Comparison of ENCODE assay signal across 8 mouse cellular contexts in the genomic region with DNA sequence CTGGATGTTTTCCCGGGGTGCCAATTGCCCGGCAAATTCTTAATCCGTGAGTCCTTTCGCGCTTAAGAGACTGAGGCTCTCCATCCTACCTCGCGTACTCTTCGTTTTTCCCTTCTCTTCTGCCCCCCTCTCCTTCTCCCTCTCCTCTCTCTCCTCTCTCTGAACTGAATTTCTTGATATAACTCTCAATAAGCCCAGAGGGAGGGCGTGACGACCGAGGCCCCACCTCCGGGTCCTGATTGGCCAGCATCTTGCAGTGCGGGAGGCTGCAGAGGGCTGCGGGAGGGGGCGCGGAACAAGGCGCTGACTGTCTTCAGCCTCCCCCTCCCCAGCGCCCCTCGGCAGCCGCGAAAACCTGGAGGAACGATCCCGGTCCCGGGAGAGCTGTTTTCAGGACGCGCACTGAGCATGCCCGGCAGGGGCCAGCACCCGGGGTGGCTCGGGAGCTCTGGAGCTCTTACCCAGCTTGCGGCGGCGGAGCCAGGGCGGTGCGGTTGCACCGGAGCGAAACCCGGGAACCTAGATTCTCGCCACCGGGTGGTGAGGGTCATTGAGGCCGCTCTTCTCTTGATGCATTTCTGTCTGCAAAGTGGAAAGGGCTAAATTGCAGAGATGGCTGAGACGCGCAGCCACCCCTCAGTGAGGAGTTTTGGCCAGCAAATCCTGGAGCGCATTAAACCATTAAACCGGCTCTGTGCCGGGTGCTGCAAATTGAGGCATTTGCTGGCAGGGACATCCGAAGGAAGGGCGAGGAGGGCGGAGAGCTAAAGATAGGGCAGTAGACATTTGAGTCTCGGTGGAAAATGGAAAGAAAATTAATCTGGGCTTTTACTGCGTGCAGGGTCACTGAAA. TPM values are rescaled to one million over a fixed set of nuclear protein-coding genes. Genes with fewer than 3 reads are reported as not detected.
DNase-seq lines count a peak whose midpoint lies in the region; ATAC-seq and TF ChIP-seq lines count a peak whose summit lies in the region.

TSS of gene Pcdh9 (minus strand) at position 161 of the 852 bp plus-strand sequence.

- H3K36me3 ChIP-seq in hindbrain, embryonic 13.5 days: peaks cover 9% of the 10 kb centered on the region; the same call in 1 of the 2 replicates
- no peaks in the 10 kb centered on the region for H3K36me3 ChIP-seq in lung, postnatal 0 days (ENCODE audit: insufficient read depth, low read length)

- no peaks in the 10 kb centered on the region for H3K9me3 ChIP-seq in hindbrain, embryonic 13.5 days
- no peaks in the 10 kb centered on the region for H3K9me3 ChIP-seq in lung, postnatal 0 days (ENCODE audit: low read length)

- peak within 1 kb of the TSS; percentile 58 for H3K4me3 ChIP-seq in hindbrain, embryonic 13.5 days
- peak within 1 kb of the TSS; percentile 53 for H3K4me3 ChIP-seq in lung, postnatal 0 days (ENCODE audit: low read depth, low read length)

- TF ChIP-seq EP300 in lung, postnatal 0 days (IDR thresholded peaks at IDR 0.05): no peak

- peak; percentile 99 for ATAC-seq in hindbrain, embryonic 13.5 days (ENCODE audit: low FRiP score)
- ATAC-seq in lung, postnatal 0 days: peak; percentile 95
- no peak for ATAC-seq in monocyte, adult 5-6 weeks (replicated peaks; ENCODE audit: insufficient number of reproducible peaks, low FRiP score, low TSS enrichment, poor library complexity, severe bottlenecking)

- peak within 1 kb of the TSS; percentile 93 for H3K27ac ChIP-seq in hindbrain, embryonic 13.5 days
- H3K27ac ChIP-seq in lung, postnatal 0 days (ENCODE audit: low read length): no peak within 1 kb of the TSS

- no peaks in the 10 kb centered on the region for H3K27me3 ChIP-seq in hindbrain, embryonic 13.5 days
- no peaks in the 10 kb centered on the region for H3K27me3 ChIP-seq in lung, postnatal 0 days (replicated peaks; ENCODE audit: insufficient read depth, low read length)

- DNase-seq in WW6 (ENCODE audit: low read depth, low spot score): peak; percentile 61
- peak; percentile 97 for DNase-seq in cerebellum, postnatal 25 days
- peak; percentile 98 to 99 for DNase-seq in frontal cortex, postnatal 36 days (ENCODE audit: low spot score in 2 of 2)
- peak; percentile 94 to 95 for DNase-seq in layer of hippocampus, postnatal 25 days (ENCODE audit: extremely low spot score in 1 of 2, low spot score in 1 of 2)
- peak; percentile 82 for DNase-seq in lung, postnatal 0 days (ENCODE audit: low spot score)
- DNase-seq in right cerebral cortex, adult 18-20 months: peak; percentile 99

- H3K9ac ChIP-seq in hindbrain, embryonic 13.5 days: peak within 1 kb of the TSS; percentile 78
- H3K9ac ChIP-seq in lung, postnatal 0 days (replicated peaks; ENCODE audit: low read depth): no peak within 1 kb of the TSS

- H3K4me2 ChIP-seq in hindbrain, embryonic 13.5 days: peak within 1 kb of the TSS; percentile 78
- H3K4me2 ChIP-seq in lung, postnatal 0 days (replicated peaks; ENCODE audit: low read depth, low read length): peak within 1 kb of the TSS; percentile 85

- H3K4me1 ChIP-seq in hindbrain, embryonic 13.5 days (replicated peaks): peaks cover 50% of the 10 kb centered on the region
- H3K4me1 ChIP-seq in lung, postnatal 0 days (ENCODE audit: insufficient read depth, low read depth, low read length): peaks cover 8% of the 10 kb centered on the region; the same call in 1 of the 2 replicates

- peak; percentile 40 for TF ChIP-seq CTCF in lung, postnatal 0 days (IDR thresholded peaks at IDR 0.05)

- WGBS in hindbrain, embryonic 13.5 days: under 1% methylated on average over 49 of the region's 50 CpGs
- under 1% methylated on average over 49 of the region's 50 CpGs for WGBS in lung, postnatal 0 days

RNA-seq across cellular contexts. Expression of gene Pcdh9, which starts in this region (rescaled TPM):
- 170 and 179 TPM in 2 replicates for polyA plus RNA-seq in hindbrain, embryonic 13.5 days (2015; fragmentation: Nextera tagmentation; extraction: Ambion mirVana)
- 100 to 1,000 TPM; 156 to 203 TPM for total RNA-seq in layer of hippocampus, postnatal 25 days (2021)
- polyA plus RNA-seq in lung, postnatal 0 days (2015; fragmentation: Nextera tagmentation; extraction: Ambion mirVana): 1.4 and 1.8 TPM in 2 replicates
- total RNA-seq in monocyte, adult 5-6 weeks (2017): not detected in 3 replicates

Comparison
In these comparisons a context has a peak if more than half of its experiments do, and no peak if none do; other contexts are left out.
1. RNA of gene Pcdh9 (total RNA-seq): 156 to 203 TPM in layer of hippocampus, postnatal 25 days; not detected in monocyte, adult 5-6 weeks; every median in the first group is over 100 times any median in the second.
2. RNA of gene Pcdh9 (polyA plus RNA-seq): 170 to 179 TPM in hindbrain, embryonic 13.5 days; 1.4 to 1.8 TPM in lung, postnatal 0 days; every median in the first group is over 10 times any median in the second.
3. Peak in every context shown above with its lines, with median percentiles within 50 percentile points of each other: DNase-seq.